Mouse (Mus musculus) heart, adult 2 months (tissue): ENCODE measurements around the gene Podxl2. TPM values are rescaled to one million over a fixed set of nuclear protein-coding genes. Genes with fewer than 3 reads are reported as not detected.

Experiments
- DNase-seq, 2 experiments: peaks; one replicate each; pipeline ENCODE4 v3.0.0; 2021
- H3K27ac ChIP-seq: fragments of 200-600 bp; 2 replicates; pipeline ENCODE4 v1.8.1; 2022
- H3K27me3 ChIP-seq: fragments of 200-500 bp; 2 replicates; pipeline ENCODE4 v1.6.1; 2012; ENCODE audit warnings: mild to moderate bottlenecking, low read length, inconsistent platforms, mixed read lengths; ENCODE audit not compliant: control insufficient read depth, insufficient read depth
- H3K36me3 ChIP-seq: fragments of 200-500 bp; 2 replicates; pipeline ENCODE4 v1.6.1; 2012; ENCODE audit warnings: low read length, inconsistent platforms; ENCODE audit not compliant: control insufficient read depth, insufficient read depth
- H3K4me1 ChIP-seq: fragments of 200-500 bp; 2 replicates; pipeline ENCODE4 v1.6.1; 2011; ENCODE audit warnings: low read length; ENCODE audit not compliant: control insufficient read depth, insufficient read depth
- H3K4me3 ChIP-seq: fragments of 200-600 bp; 2 replicates; pipeline ENCODE4 v1.8.1; 2022
- H3K79me2 ChIP-seq: fragments of 200-500 bp; replicated peaks from 2 replicates; pipeline ENCODE4 v1.6.1; 2012; ENCODE audit warnings: mild to moderate bottlenecking, inconsistent platforms, low read length, moderate library complexity, mixed read lengths; ENCODE audit not compliant: control insufficient read depth, insufficient read depth
- H3K9ac ChIP-seq: fragments of 200-500 bp; 2 replicates; pipeline ENCODE4 v1.6.1; 2012; ENCODE audit warnings: low read depth, mild to moderate bottlenecking, control low read depth, inconsistent platforms, low read length, mixed read lengths
- CTCF ChIP-seq: fragments of 200-600 bp; IDR thresholded peaks from 2 replicates; pipeline ENCODE4 v1.8.1; 2022; ENCODE audit warnings: antibody characterized with exemption, mild to moderate bottlenecking, moderate library complexity
- EP300 ChIP-seq: fragments of 200-500 bp; IDR thresholded peaks from 2 replicates; pipeline ENCODE4 v1.6.1; 2011; ENCODE audit warnings: low read depth, low read length, control low read depth; ENCODE audit not compliant: insufficient read depth
- POLR2A ChIP-seq: fragments of 200-500 bp; IDR thresholded peaks from 2 replicates; pipeline ENCODE4 v1.6.1; 2011; ENCODE audit warnings: mild to moderate bottlenecking, low read depth, low read length, control low read depth; ENCODE audit not compliant: insufficient read depth
- WGBS: fragments of 180-500 bp; shearing (Covaris S2); methylation state at CpG from one replicate; pipeline ENCODE4 v1.1.7; 2018; 5-methylcytosine and 5-hydroxymethylcytosine counted together
- intact Hi-C: fragments of 180-260 bp; cut with DNase I; formaldehyde crosslinking; loops from one replicate; pipeline ENCODE4 v1.15.1; 2025
- polyA plus RNA-seq: library from polyadenylated mRNA; depleted of rRNA; stranded (reverse); fragments of >200 nt; gene quantifications from 2 replicates; pipeline ENCODE4 v1.2.3, GENCODE M21; 2012
- total RNA-seq, 2 experiments: library from RNA; stranded (reverse); gene quantifications; 2 replicates each; pipeline ENCODE4 v1.2.3; 2021

Gene Podxl2
- total and polyA plus RNA-seq, 3 experiments: 13.1 to 26.2 (median 15.9) TPM

GRCm38 (mm10) chr6:88826965-88827364 is 47.9 kb downstream of the Podxl2 start:
- Histone ChIP-seq H3K4me1 (peaks cover 3% of the 10 kb centered on the region), H3K79me2 (no peaks in the 10 kb centered on the region), H3K4me3 (no peak overlapping the region), H3K27ac (no peak overlapping the region), H3K36me3 (no peaks in the 10 kb centered on the region), H3K27me3 (no peaks in the 10 kb centered on the region), H3K9ac (no peak overlapping the region)
- intact Hi-C loops: loop anchor here (2.0 kb wide), 1 partner anchor 102 kb away; the partner anchor contains the start of gene Mgll
- TF ChIP-seq EP300: no peak
- TF ChIP-seq POLR2A: no peak
- peak; percentile 42 for TF ChIP-seq CTCF
- 74% methylated on average over 3 of the region's 3 CpGs for WGBS
- no peak for DNase-seq

GRCm38 (mm10) chr6:88826545-88826944 is 48.3 kb downstream of the Podxl2 start:
- Histone ChIP-seq H3K9ac (no peak overlapping the region), H3K4me1 (peaks cover 5% of the 10 kb centered on the region), H3K4me3 (no peak overlapping the region), H3K27me3 (no peaks in the 10 kb centered on the region), H3K79me2 (no peaks in the 10 kb centered on the region), H3K36me3 (no peaks in the 10 kb centered on the region), H3K27ac (no peak overlapping the region)
- peak; percentile 60; the same call in 1 of the 2 replicates for TF ChIP-seq EP300
- peak; percentile 71 for TF ChIP-seq CTCF
- TF ChIP-seq POLR2A: no peak
- peak; percentile 70 to 75 for DNase-seq
- intact Hi-C loops: loop anchor here (2.0 kb wide), 1 partner anchor 102 kb away; the partner anchor contains the start of gene Mgll
- 37% methylated on average over 6 of the region's 6 CpGs for WGBS

- WGBS: 61% methylated on average over 3 of the region's 3 CpGs
Observed at GRCm38 (mm10) chr6:88826088-88826487, 48.8 kb downstream of the Podxl2 start.

GRCm38 (mm10) chr6:88824183-88824582 is 50.7 kb downstream of the Podxl2 start:
- 62% methylated on average over 7 of the region's 7 CpGs for WGBS
- intact Hi-C loops: loop anchor here (5.0 kb wide), 1 partner anchor 37 kb away; no protein-coding TSS in a partner anchor
- TF ChIP-seq EP300 (no peak), CTCF (no peak), POLR2A (no peak)
- Histone ChIP-seq H3K27me3 (no peaks in the 10 kb centered on the region), H3K9ac (no peak overlapping the region), H3K4me3 (no peak overlapping the region), H3K36me3 (no peaks in the 10 kb centered on the region; the same call in 1 of the 2 replicates), H3K79me2 (no peaks in the 10 kb centered on the region), H3K4me1 (peaks cover 9% of the 10 kb centered on the region), H3K27ac (no peak overlapping the region)
- DNase-seq: no peak

More at GRCm38 (mm10) chr6:88826088-88826487, 48.8 kb downstream of the Podxl2 start:
- Histone ChIP-seq H3K4me1 (peaks cover 5% of the 10 kb centered on the region), H3K4me3 (no peak overlapping the region), H3K9ac (no peak overlapping the region), H3K36me3 (no peaks in the 10 kb centered on the region), H3K79me2 (no peaks in the 10 kb centered on the region), H3K27ac (no peak overlapping the region), H3K27me3 (no peaks in the 10 kb centered on the region)
- no peak for DNase-seq
- intact Hi-C loops: loop anchor here (2.0 kb wide), 1 partner anchor 101 kb away; the partner anchor contains the start of gene Mgll
- no peak for TF ChIP-seq EP300
- no peak for TF ChIP-seq POLR2A
- TF ChIP-seq CTCF: no peak

GRCm38 (mm10) chr6:88821901-88822300 is 52.9 kb downstream of the Podxl2 start:
- H3K79me2 ChIP-seq: no peaks in the 10 kb centered on the region
- peak; percentile 76 to 88 for DNase-seq
- H3K4me3 ChIP-seq: no peak overlapping the region
- WGBS: 22% methylated on average over 11 of the region's 11 CpGs
- TF ChIP-seq EP300: peak; percentile 98
- no peak for TF ChIP-seq POLR2A
- peak overlapping the region; percentile 44 for H3K27ac ChIP-seq
- H3K9ac ChIP-seq: no peak overlapping the region
- peaks cover 11% of the 10 kb centered on the region for H3K4me1 ChIP-seq
- no peaks in the 10 kb centered on the region; the same call in 1 of the 2 replicates for H3K36me3 ChIP-seq
- intact Hi-C loops: loop anchor here (5.0 kb wide), 1 partner anchor 35 kb away; no protein-coding TSS in a partner anchor
- H3K27me3 ChIP-seq: no peaks in the 10 kb centered on the region

GRCm38 (mm10) chr6:88821294-88821693 is 53.5 kb downstream of the Podxl2 start:
- Histone ChIP-seq H3K27ac (peak overlapping the region; percentile 44), H3K9ac (no peak overlapping the region), H3K36me3 (no peaks in the 10 kb centered on the region; the same call in 1 of the 2 replicates), H3K4me1 (peaks cover 11% of the 10 kb centered on the region), H3K4me3 (no peak overlapping the region), H3K79me2 (no peaks in the 10 kb centered on the region), H3K27me3 (no peaks in the 10 kb centered on the region)
- no peak for DNase-seq
- WGBS: 89% methylated on average over 6 of the region's 6 CpGs
- intact Hi-C loops: loop anchor here (5.0 kb wide), 1 partner anchor 34 kb away; no protein-coding TSS in a partner anchor
- TF ChIP-seq EP300 (no peak), CTCF (no peak), POLR2A (no peak)
